Mouse (Mus musculus): ENCODE measurements around the gene Fam20a. TPM values are rescaled to one million over a fixed set of nuclear protein-coding genes. Genes with fewer than 3 reads are reported as not detected.

Fam20a gene
- polyA plus RNA-seq, 1 experiment from 2014 or later, result 1.9 TPM

DNA sequence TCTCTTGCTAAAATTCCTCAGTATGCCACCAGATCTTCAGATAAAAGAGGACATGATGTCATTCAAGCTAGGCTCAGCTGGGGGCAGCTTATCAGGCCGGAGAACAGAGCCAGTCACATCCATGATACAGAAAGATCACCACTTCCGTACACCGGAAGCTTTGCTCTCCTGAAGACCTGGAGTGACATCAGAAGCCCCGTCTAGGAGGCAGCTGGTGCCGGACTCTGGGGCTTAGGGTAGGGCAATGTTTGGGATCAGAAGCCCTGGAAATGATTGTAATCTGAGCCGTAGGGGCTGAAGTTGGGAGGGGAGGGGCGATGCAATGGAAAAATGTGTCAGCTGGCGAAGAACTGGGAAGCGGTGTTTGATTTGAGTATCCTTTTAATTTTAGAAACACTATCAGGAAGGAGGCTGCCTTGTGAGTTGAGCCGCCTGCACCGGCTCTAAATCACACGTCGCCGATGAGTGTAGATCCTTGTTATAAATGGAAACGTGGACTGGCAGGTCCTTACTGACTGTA, 99.5 kb downstream of the Fam20a start:
- peak; percentile 54 for ATAC-seq (ENCODE audit: low FRiP score, low TSS enrichment)
- Histone ChIP-seq H3K9me3 (ENCODE audit: control insufficient read depth, low read length) (no peaks in the 10 kb centered on the region), H3K4me3 (ENCODE audit: low read length) (peak overlapping the region; percentile 9; the same call in 1 of the 2 replicates), H3K9ac (ENCODE audit: low read depth, low read length) (peak overlapping the region; percentile 8; the same call in 1 of the 2 replicates), H3K4me1 (ENCODE audit: control insufficient read depth, insufficient read depth, low read length) (peaks cover 10% of the 10 kb centered on the region), H3K27me3 (ENCODE audit: control insufficient read depth, insufficient read depth, low read length) (no peaks in the 10 kb centered on the region), H3K4me2 (replicated peaks; ENCODE audit: low read depth, low read length) (peak overlapping the region; percentile 42), H3K36me3 (ENCODE audit: control insufficient read depth, insufficient read depth, low read length) (no peaks in the 10 kb centered on the region), H3K27ac (ENCODE audit: low read depth, low read length) (no peak overlapping the region)
- 8% methylated on average over 15 of the region's 15 CpGs for WGBS

GRCm38 (mm10) chr11:109621183-109621582, 100.9 kb downstream of the Fam20a start:
- Histone ChIP-seq H3K27me3 (ENCODE audit: control insufficient read depth, insufficient read depth, low read length) (no peaks in the 10 kb centered on the region), H3K4me2 (replicated peaks; ENCODE audit: low read depth, low read length) (no peak overlapping the region), H3K4me3 (ENCODE audit: low read length) (no peak overlapping the region), H3K9ac (ENCODE audit: low read depth, low read length) (no peak overlapping the region), H3K9me3 (ENCODE audit: control insufficient read depth, low read length) (no peaks in the 10 kb centered on the region), H3K36me3 (ENCODE audit: control insufficient read depth, insufficient read depth, low read length) (no peaks in the 10 kb centered on the region), H3K27ac (ENCODE audit: low read depth, low read length) (no peak overlapping the region), H3K4me1 (ENCODE audit: control insufficient read depth, insufficient read depth, low read length) (peaks cover 10% of the 10 kb centered on the region)
- 18% methylated on average over 2 of the region's 2 CpGs for WGBS
- ATAC-seq (ENCODE audit: low FRiP score, low TSS enrichment), result 0 out of 2 replicates have a peak, but pooled peaks have one; percentile 29

DNA sequence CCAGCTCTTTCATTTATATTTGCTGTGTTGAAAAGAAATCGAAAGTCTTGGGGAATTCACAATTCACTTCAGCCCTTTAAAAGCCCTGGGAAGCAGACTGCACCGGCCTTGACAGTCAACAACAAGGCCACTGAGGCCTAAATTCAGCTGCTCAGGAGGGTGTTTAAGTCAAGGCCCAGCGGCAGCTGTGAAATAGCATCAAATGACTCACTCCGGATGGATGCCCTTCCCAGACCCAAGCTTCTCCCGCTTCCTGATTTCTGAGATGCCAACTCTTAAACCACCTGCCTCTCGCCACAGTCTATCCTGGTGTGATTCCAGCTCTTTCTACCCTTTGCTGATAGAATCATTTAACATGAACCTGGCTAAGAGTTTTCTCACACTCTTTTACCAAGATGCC, 101.7 kb downstream of the Fam20a start:
- Histone ChIP-seq H3K9me3 (ENCODE audit: control insufficient read depth, low read length) (no peaks in the 10 kb centered on the region), H3K27ac (ENCODE audit: low read depth, low read length) (no peak overlapping the region), H3K4me3 (ENCODE audit: low read length) (no peak overlapping the region), H3K27me3 (ENCODE audit: control insufficient read depth, insufficient read depth, low read length) (no peaks in the 10 kb centered on the region), H3K9ac (ENCODE audit: low read depth, low read length) (no peak overlapping the region), H3K4me1 (ENCODE audit: control insufficient read depth, insufficient read depth, low read length) (peaks cover 10% of the 10 kb centered on the region), H3K36me3 (ENCODE audit: control insufficient read depth, insufficient read depth, low read length) (no peaks in the 10 kb centered on the region), H3K4me2 (replicated peaks; ENCODE audit: low read depth, low read length) (no peak overlapping the region)
- 69% methylated on average over 6 of the region's 6 CpGs for WGBS
- ATAC-seq (ENCODE audit: low FRiP score, low TSS enrichment), result no peak

Other genes with a start within 250 kb of the Fam20a start
- 2.2 and 6.1 TPM in 2 replicates for gene Arsg, start 248.9 kb downstream of the Fam20a start, polyA plus RNA-seq (2014; fragmentation: Nextera tagmentation; extraction: Ambion mirVana)
- gene Slc16a6, start 248.7 kb downstream of the Fam20a start, polyA plus RNA-seq (2014; fragmentation: Nextera tagmentation; extraction: Ambion mirVana), result 9.7 and 11.8 TPM in 2 replicates
- gene Wipi1, start 110.3 kb downstream of the Fam20a start, polyA plus RNA-seq (2014; fragmentation: Nextera tagmentation; extraction: Ambion mirVana), result 15.0 and 19.6 TPM in 2 replicates
- 273 and 367 TPM in 2 replicates for gene Prkar1a, start 72.9 kb downstream of the Fam20a start, polyA plus RNA-seq (2014; fragmentation: Nextera tagmentation; extraction: Ambion mirVana)
- not detected in 2 replicates for gene 1700012B07Rik, start 105.8 kb upstream of the Fam20a start, polyA plus RNA-seq (2014; fragmentation: Nextera tagmentation; extraction: Ambion mirVana)